Mouse (Mus musculus): ENCODE data around the gene Nploc4. TPM values are rescaled to one million over a fixed set of nuclear protein-coding genes. Genes with fewer than 3 reads are reported as not detected.

The Nploc4 gene
- polyA plus RNA-seq, 1 experiment: 61.8 TPM

DNA sequence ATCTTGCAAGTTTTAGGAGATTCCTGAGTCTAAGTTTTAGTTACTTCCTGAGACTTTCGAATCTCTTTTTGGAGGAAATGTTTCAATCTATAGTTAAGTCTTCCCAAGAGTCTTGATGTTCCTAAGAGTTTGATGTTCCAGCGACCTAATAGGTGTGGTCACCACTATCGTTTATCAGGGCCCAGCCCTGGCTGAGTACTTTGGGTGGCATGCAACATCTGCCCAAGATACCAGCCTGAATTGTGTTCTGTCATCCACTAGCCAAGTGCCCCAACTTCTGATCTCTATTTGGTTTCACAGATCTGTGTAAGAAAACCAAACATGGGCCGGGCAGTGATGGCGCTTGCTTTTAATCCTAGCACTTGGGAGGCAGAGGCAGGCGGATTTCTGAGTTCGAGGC is 17.9 kb upstream of the Nploc4 start:
- Histone ChIP-seq H3K4me2 (ENCODE audit: low read depth) (no peak overlapping the region), H3K27me3 (ENCODE audit: control insufficient read depth, insufficient read depth, insufficient read length) (peaks cover 5% of the 10 kb centered on the region), H3K79me2 (ENCODE audit: control insufficient read depth, insufficient read depth) (peaks cover 17% of the 10 kb centered on the region), H3ac (ENCODE audit: control insufficient read depth, insufficient read length) (no peak overlapping the region), H3K36me3 (ENCODE audit: control insufficient read depth, insufficient read depth) (peaks cover 6% of the 10 kb centered on the region), H3K4me3 (no peak overlapping the region)
- no peak for TF ChIP-seq POLR2A (IDR thresholded peaks at IDR 0.05; ENCODE audit: insufficient read length, low read depth)
- TF ChIP-seq USF1 (IDR thresholded peaks at IDR 0.05; ENCODE audit: low read depth): no peak
- TF ChIP-seq TCF12 (IDR thresholded peaks at IDR 0.05; ENCODE audit: insufficient read depth, poor library complexity, severe bottlenecking): no peak
- TF ChIP-seq SRF (IDR thresholded peaks at IDR 0.05; ENCODE audit: control insufficient read depth, insufficient read length, low read depth): no peak
- no peak for TF ChIP-seq E2F4 (IDR thresholded peaks at IDR 0.05; ENCODE audit: insufficient read depth)
- TF ChIP-seq MYOD1 (IDR thresholded peaks at IDR 0.05; ENCODE audit: control insufficient read depth in 1 of 3, insufficient read length in 2 of 3, low read depth in 2 of 3): no peak
- no peak for TF ChIP-seq CEBPB (IDR thresholded peaks at IDR 0.05; ENCODE audit: insufficient read depth, poor library complexity, severe bottlenecking)
- TF ChIP-seq POLR2AphosphoS2 (IDR thresholded peaks at IDR 0.05; ENCODE audit: insufficient read length, low read depth): no peak
- no peak for TF ChIP-seq MAX (IDR thresholded peaks at IDR 0.05; ENCODE audit: low read depth)
- TF ChIP-seq MYOG (IDR thresholded peaks at IDR 0.05; ENCODE audit: control insufficient read depth in 1 of 3, insufficient read depth in 1 of 3, insufficient read length in 2 of 3, low read depth in 2 of 3): no peak
- no peak for TF ChIP-seq TCF3 (IDR thresholded peaks at IDR 0.05; ENCODE audit: insufficient read length, low read depth)
- TF ChIP-seq REST (IDR thresholded peaks at IDR 0.05; ENCODE audit: insufficient read depth, insufficient read length): no peak

DNA sequence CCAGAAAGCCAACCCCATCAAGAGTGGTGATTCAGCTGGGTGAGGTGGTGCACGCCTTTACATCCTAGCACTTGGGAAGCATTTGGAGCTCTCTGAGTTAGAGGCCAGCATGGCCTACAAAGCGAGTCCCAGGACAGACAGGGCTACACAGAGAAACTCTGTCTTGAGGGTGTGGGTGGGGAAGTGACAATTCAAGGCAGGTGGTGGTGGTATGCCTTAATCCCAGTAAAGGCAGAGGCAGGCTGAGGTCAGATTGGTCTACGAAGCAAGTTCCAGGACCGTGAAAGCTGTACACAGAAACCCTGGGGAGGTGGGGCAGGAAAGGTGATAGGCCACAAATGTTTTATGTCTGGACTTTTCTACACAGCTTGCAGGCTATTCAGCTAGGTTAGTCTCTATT is 17.5 kb upstream of the Nploc4 start:
- Histone ChIP-seq H3ac (ENCODE audit: control insufficient read depth, insufficient read length) (no peak overlapping the region), H3K36me3 (ENCODE audit: control insufficient read depth, insufficient read depth) (peaks cover 6% of the 10 kb centered on the region), H3K4me3 (no peak overlapping the region), H3K79me2 (ENCODE audit: control insufficient read depth, insufficient read depth) (peaks cover 17% of the 10 kb centered on the region), H3K27me3 (ENCODE audit: control insufficient read depth, insufficient read depth, insufficient read length) (peaks cover 5% of the 10 kb centered on the region), H3K4me2 (ENCODE audit: low read depth) (no peak overlapping the region)
- peak; percentile 23 for TF ChIP-seq TCF12 (IDR thresholded peaks at IDR 0.05; ENCODE audit: insufficient read depth, poor library complexity, severe bottlenecking)
- peak in 2 of 3 experiments; percentile 70 to 81 for TF ChIP-seq MYOD1 (IDR thresholded peaks at IDR 0.05; ENCODE audit: control insufficient read depth in 1 of 3, insufficient read length in 2 of 3, low read depth in 2 of 3)
- no peak for TF ChIP-seq POLR2A (IDR thresholded peaks at IDR 0.05; ENCODE audit: insufficient read length, low read depth)

DNA sequence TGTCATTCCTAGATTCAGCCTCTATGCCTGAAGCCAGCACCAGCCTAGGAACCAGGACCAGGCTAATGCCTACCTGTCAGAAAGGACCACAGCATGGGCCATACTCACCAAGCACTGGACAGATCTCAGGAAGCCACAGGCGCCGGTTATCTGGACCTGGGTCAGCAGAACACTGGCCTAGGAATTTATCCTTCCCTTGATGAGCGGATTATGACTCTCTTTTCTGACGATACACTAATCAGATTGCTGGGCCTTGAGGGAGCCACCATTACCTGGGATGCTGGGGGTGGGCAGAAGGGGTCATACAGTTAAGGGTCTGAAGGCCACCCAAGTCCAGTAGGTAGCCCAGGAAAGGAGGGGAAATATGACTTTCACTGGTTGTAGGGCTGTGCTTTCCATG is 15.8 kb upstream of the Nploc4 start, which contains the start of gene Pde6g:
Gene Pde6g, minus strand, starts transcription at position 195 of the 400 bp plus-strand sequence.
- H3K36me3 ChIP-seq (ENCODE audit: control insufficient read depth, insufficient read depth): no peaks in the 10 kb centered on the region
- peaks cover 5% of the 10 kb centered on the region for H3K27me3 ChIP-seq (ENCODE audit: control insufficient read depth, insufficient read depth, insufficient read length)
- no peak for TF ChIP-seq CEBPB (IDR thresholded peaks at IDR 0.05; ENCODE audit: insufficient read depth, poor library complexity, severe bottlenecking)
- no peak for TF ChIP-seq USF1 (IDR thresholded peaks at IDR 0.05; ENCODE audit: low read depth)
- TF ChIP-seq MAX (IDR thresholded peaks at IDR 0.05; ENCODE audit: low read depth): no peak
- no peak for TF ChIP-seq MYOG (IDR thresholded peaks at IDR 0.05; ENCODE audit: control insufficient read depth in 1 of 3, insufficient read depth in 1 of 3, insufficient read length in 2 of 3, low read depth in 2 of 3)
- TF ChIP-seq POLR2A (IDR thresholded peaks at IDR 0.05; ENCODE audit: insufficient read length, low read depth): no peak
- no peak for TF ChIP-seq SRF (IDR thresholded peaks at IDR 0.05; ENCODE audit: control insufficient read depth, insufficient read length, low read depth)
- no peak for TF ChIP-seq TCF3 (IDR thresholded peaks at IDR 0.05; ENCODE audit: insufficient read length, low read depth)
- TF ChIP-seq E2F4 (IDR thresholded peaks at IDR 0.05; ENCODE audit: insufficient read depth): no peak
- no peak for TF ChIP-seq MYOD1 (IDR thresholded peaks at IDR 0.05; ENCODE audit: control insufficient read depth in 1 of 3, insufficient read length in 2 of 3, low read depth in 2 of 3)
- no peak for TF ChIP-seq POLR2AphosphoS2 (IDR thresholded peaks at IDR 0.05; ENCODE audit: insufficient read length, low read depth)
- no peak for TF ChIP-seq TCF12 (IDR thresholded peaks at IDR 0.05; ENCODE audit: insufficient read depth, poor library complexity, severe bottlenecking)
- TF ChIP-seq REST (IDR thresholded peaks at IDR 0.05; ENCODE audit: insufficient read depth, insufficient read length): no peak
- no peak within 1 kb of the TSS for H3K4me2 ChIP-seq (ENCODE audit: low read depth)
- H3ac ChIP-seq (ENCODE audit: control insufficient read depth, insufficient read length): no peak within 1 kb of the TSS
- no peak within 1 kb of the TSS for H3K4me3 ChIP-seq
- peaks cover 3% of the 10 kb centered on the region for H3K79me2 ChIP-seq (ENCODE audit: control insufficient read depth, insufficient read depth)

DNA sequence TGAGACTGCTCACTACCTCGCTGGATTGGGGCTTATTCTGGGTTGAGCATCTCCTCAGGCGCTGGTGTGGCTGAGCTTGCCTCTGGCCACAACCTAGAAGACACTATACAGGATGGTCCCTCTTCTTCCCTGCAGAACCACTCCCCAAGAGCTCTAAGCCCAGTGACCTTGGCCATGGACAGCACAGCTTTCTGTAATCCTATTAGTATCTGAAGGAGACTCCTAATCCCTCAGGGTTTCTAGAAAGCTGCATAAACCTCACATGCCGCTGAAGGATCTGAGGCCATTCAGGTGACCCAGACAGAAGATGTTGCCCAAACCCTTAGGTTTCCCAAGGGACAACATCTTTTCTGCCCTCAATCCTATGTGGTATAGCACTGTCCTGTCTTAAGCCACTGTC is 14.7 kb upstream of the Nploc4 start:
- Histone ChIP-seq H3K79me2 (ENCODE audit: control insufficient read depth, insufficient read depth) (no peaks in the 10 kb centered on the region), H3K4me2 (ENCODE audit: low read depth) (no peak overlapping the region), H3ac (ENCODE audit: control insufficient read depth, insufficient read length) (no peak overlapping the region), H3K27me3 (ENCODE audit: control insufficient read depth, insufficient read depth, insufficient read length) (peaks cover 5% of the 10 kb centered on the region), H3K4me3 (no peak overlapping the region), H3K36me3 (ENCODE audit: control insufficient read depth, insufficient read depth) (no peaks in the 10 kb centered on the region)
- TF ChIP-seq TCF3 (IDR thresholded peaks at IDR 0.05; ENCODE audit: insufficient read length, low read depth) (no peak), TCF12 (IDR thresholded peaks at IDR 0.05; ENCODE audit: insufficient read depth, poor library complexity, severe bottlenecking) (no peak), USF1 (IDR thresholded peaks at IDR 0.05; ENCODE audit: low read depth) (no peak), REST (IDR thresholded peaks at IDR 0.05; ENCODE audit: insufficient read depth, insufficient read length) (no peak)

DNA sequence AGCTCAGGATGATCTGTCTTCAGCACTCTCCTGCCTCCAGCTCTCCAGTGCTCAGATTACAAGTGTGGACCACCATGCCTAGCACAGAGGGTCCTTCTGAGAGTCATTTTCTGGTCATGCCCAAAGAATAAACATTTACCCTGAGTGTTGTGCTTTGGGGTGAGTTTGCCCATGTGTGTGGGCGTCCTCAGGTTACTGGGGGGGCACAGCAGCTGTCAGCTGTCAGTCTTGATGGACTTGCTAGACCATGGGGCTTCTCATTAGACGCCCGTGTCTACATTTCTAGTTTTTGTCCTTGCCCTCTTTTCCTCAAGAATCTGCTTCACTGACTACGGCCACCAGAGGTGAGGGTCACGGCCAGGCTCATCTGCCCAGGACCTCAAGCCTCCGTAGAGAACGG is 9.7 kb upstream of the Nploc4 start:
- Histone ChIP-seq H3ac (ENCODE audit: control insufficient read depth, insufficient read length) (no peak overlapping the region), H3K27me3 (ENCODE audit: control insufficient read depth, insufficient read depth, insufficient read length) (peaks cover 10% of the 10 kb centered on the region), H3K4me2 (ENCODE audit: low read depth) (no peak overlapping the region), H3K79me2 (ENCODE audit: control insufficient read depth, insufficient read depth) (no peaks in the 10 kb centered on the region), H3K4me3 (no peak overlapping the region), H3K36me3 (ENCODE audit: control insufficient read depth, insufficient read depth) (no peaks in the 10 kb centered on the region)
- peak in 2 of 3 experiments; percentile 66 to 79 for TF ChIP-seq MYOD1 (IDR thresholded peaks at IDR 0.05; ENCODE audit: control insufficient read depth in 1 of 3, insufficient read length in 2 of 3, low read depth in 2 of 3)
- TF ChIP-seq POLR2A (IDR thresholded peaks at IDR 0.05; ENCODE audit: insufficient read length, low read depth): no peak

All from myocyte (in vitro differentiated cells).